Mouse (Mus musculus) liver, embryonic 11.5 days (tissue): ENCODE measurements around the gene Ing5. TPM values are rescaled to one million over a fixed set of nuclear protein-coding genes. Genes with fewer than 3 reads are reported as not detected.
"Not testable (repeated sequence)": the region's sequence is repeated elsewhere in the genome, so short reads cannot be mapped to it uniquely, and the experiment has no call there.

Source experiments
- ATAC-seq: fragments of 200-750 bp; cut with Nextera tagmentation; replicated peaks from 2 replicates; pipeline ENCODE4 v1.8.0; 2017; ENCODE audit warnings: moderate number of reproducible peaks, mild to moderate bottlenecking, moderate TSS enrichment, moderate library complexity; ENCODE audit not compliant: low FRiP score
- DNase-seq: peaks from one replicate; pipeline ENCODE4 v3.0.0-alpha.2; 2017; ENCODE audit warnings: low spot score
- H3K27ac ChIP-seq: fragments of 300-500 bp; sonication (generic); 2 replicates; pipeline ENCODE4 v1.5.1; 2014; ENCODE audit warnings: mild to moderate bottlenecking, low read depth, low read length, control low read depth
- H3K27me3 ChIP-seq: fragments of 300-500 bp; sonication (generic); replicated peaks from 2 replicates; pipeline ENCODE4 v1.6.1; 2014; ENCODE audit warnings: low read length, mixed read lengths; ENCODE audit not compliant: control insufficient read depth, insufficient read depth
- H3K36me3 ChIP-seq: fragments of 300-500 bp; sonication (generic); 2 replicates; pipeline ENCODE4 v1.6.1; 2014; ENCODE audit warnings: mild to moderate bottlenecking, low read length, moderate library complexity, mixed read lengths; ENCODE audit not compliant: control insufficient read depth, insufficient read depth
- H3K4me1 ChIP-seq: fragments of 300-500 bp; sonication (generic); replicated peaks from 2 replicates; pipeline ENCODE4 v1.6.1; 2014; ENCODE audit warnings: low read length, mixed read lengths; ENCODE audit not compliant: control insufficient read depth, insufficient read depth
- H3K4me2 ChIP-seq: fragments of 300-500 bp; sonication (generic); 2 replicates; pipeline ENCODE4 v1.6.1; 2014; ENCODE audit warnings: mild to moderate bottlenecking, control low read depth, moderate library complexity
- H3K4me3 ChIP-seq: fragments of 300-500 bp; sonication (generic); 2 replicates; pipeline ENCODE4 v1.5.1; 2014; ENCODE audit warnings: low read depth, low read length, control low read depth
- H3K9ac ChIP-seq: fragments of 300-500 bp; sonication (generic); 2 replicates; pipeline ENCODE4 v1.6.1; 2014; ENCODE audit warnings: low read depth, low read length, control low read depth
- H3K9me3 ChIP-seq: fragments of 300-500 bp; sonication (generic); 2 replicates; pipeline ENCODE4 v1.6.1; 2016; ENCODE audit warnings: low read length, inconsistent platforms, mixed read lengths; ENCODE audit not compliant: control insufficient read depth
- WGBS: fragments of 180-500 bp; shearing (Covaris S2); extraction: QIAGEN DNeasy Blood & Tissue Kit; methylation state at CpG from one replicate; pipeline ENCODE4 v1.1.7; 2014; 5-methylcytosine and 5-hydroxymethylcytosine counted together
- polyA plus RNA-seq: library from polyadenylated mRNA; unstranded; fragments of >200 nt; fragmentation: Nextera tagmentation; extraction: Ambion mirVana; gene quantifications from 2 replicates; pipeline ENCODE4 v1.2.1, GENCODE M21; 2014

Ing5 gene
- polyA plus RNA-seq, result 23.1 and 24.2 TPM in 2 replicates

GRCm38 (mm10) chr1:93803556-93804507 lies at the start of gene Ing5:
Gene Ing5 (plus strand): TSS chr1:93803965.
- H3K4me2 ChIP-seq, result peak within 1 kb of the TSS; percentile 77
- H3K36me3 ChIP-seq, result peaks cover 30% of the 10 kb centered on the region
- peak; percentile 99 for DNase-seq
- under 1% methylated on average over 88 of the region's 94 CpGs for WGBS
- H3K27ac ChIP-seq, result peak within 1 kb of the TSS; percentile 95
- peak; percentile 90 for ATAC-seq
- H3K4me3 ChIP-seq, result peak within 1 kb of the TSS; percentile 70
- H3K9ac ChIP-seq, result peak within 1 kb of the TSS; percentile 84
- no peaks in the 10 kb centered on the region for H3K27me3 ChIP-seq
- H3K4me1 ChIP-seq, result peaks cover 37% of the 10 kb centered on the region
- H3K9me3 ChIP-seq, result no peaks in the 10 kb centered on the region

- peak within 1 kb of the TSS; percentile 93 for H3K4me3 ChIP-seq
- DNase-seq, result peak; percentile 87
- H3K4me2 ChIP-seq, result peak within 1 kb of the TSS; percentile 97
- WGBS, result under 1% methylated on average over 87 of the region's 121 CpGs
- H3K36me3 ChIP-seq, result peaks cover 4% of the 10 kb centered on the region; the same call in 1 of the 2 replicates
- H3K27ac ChIP-seq, result peak within 1 kb of the TSS; percentile 83
- ATAC-seq, result peak; percentile 86
- H3K4me1 ChIP-seq, result peaks cover 18% of the 10 kb centered on the region
- H3K27me3 ChIP-seq, result no peaks in the 10 kb centered on the region
- H3K9ac ChIP-seq, result peak within 1 kb of the TSS; percentile 87
- no peaks in the 10 kb centered on the region for H3K9me3 ChIP-seq
Measured at GRCm38 (mm10) chr1:93754573-93755290, 49.0 kb upstream of the Ing5 start, which contains the start of gene Thap4. Gene Thap4 (minus strand): TSS chr1:93754864.

GRCm38 (mm10) chr1:93755291-93755610 lies 48.5 kb upstream of the Ing5 start:
- no peak for DNase-seq
- Histone ChIP-seq H3K4me3 (peak overlapping the region; percentile 93), H3K9ac (peak overlapping the region; percentile 87), H3K4me2 (peak overlapping the region; percentile 97), H3K27ac (peak overlapping the region; percentile 83), H3K27me3 (no peaks in the 10 kb centered on the region), H3K4me1 (peaks cover 18% of the 10 kb centered on the region), H3K36me3 (no peaks in the 10 kb centered on the region), H3K9me3 (no peaks in the 10 kb centered on the region)
- 1% methylated on average over 13 of the region's 13 CpGs for WGBS
- no peak; the same call in 1 of the 2 replicates for ATAC-seq

GRCm38 (mm10) chr1:93755618-93756017 lies 48.1 kb upstream of the Ing5 start:
- whole genome bisulfite sequencing, result 30% methylated on average over 7 of the region's 7 CpGs
- Histone ChIP-seq H3K27ac (peak overlapping the region; percentile 83), H3K9ac (peak overlapping the region; percentile 87), H3K4me3 (peak overlapping the region; percentile 93), H3K4me2 (peak overlapping the region; percentile 97), H3K9me3 (no peaks in the 10 kb centered on the region), H3K27me3 (no peaks in the 10 kb centered on the region), H3K4me1 (peaks cover 18% of the 10 kb centered on the region), H3K36me3 (no peaks in the 10 kb centered on the region)
- DNase-seq (no peak), ATAC-seq (no peak)

- Histone ChIP-seq H3K27me3 (no peaks in the 10 kb centered on the region), H3K4me1 (peaks cover 18% of the 10 kb centered on the region), H3K9me3 (no peaks in the 10 kb centered on the region), H3K4me3 (peak overlapping the region; percentile 93), H3K27ac (peak overlapping the region; percentile 19; the same call in 1 of the 2 replicates), H3K9ac (peak overlapping the region; percentile 87; the same call in 1 of the 2 replicates), H3K4me2 (peak overlapping the region; percentile 97), H3K36me3 (no peaks in the 10 kb centered on the region)
- ATAC-seq (no peak), DNase-seq (no peak)
Measured at GRCm38 (mm10) chr1:93756154-93756553, 47.6 kb upstream of the Ing5 start.

GRCm38 (mm10) chr1:93760076-93760475 lies 43.7 kb upstream of the Ing5 start:
- Histone ChIP-seq H3K9me3 (no peaks in the 10 kb centered on the region), H3K4me3 (no peak overlapping the region), H3K9ac (no peak overlapping the region), H3K4me1 (peaks cover 11% of the 10 kb centered on the region), H3K36me3 (no peaks in the 10 kb centered on the region), H3K27ac (no peak overlapping the region), H3K27me3 (no peaks in the 10 kb centered on the region), H3K4me2 (no peak overlapping the region)
- DNase-seq (no peak), ATAC-seq (no peak)
- 82% methylated on average over 1 of the region's 1 CpGs for WGBS

- H3K9ac ChIP-seq, H3K4me1 ChIP-seq, H3K27me3 ChIP-seq, H3K36me3 ChIP-seq, H3K4me2 ChIP-seq, H3K9me3 ChIP-seq, DNase-seq, H3K27ac ChIP-seq, H3K4me3 ChIP-seq: not testable (repeated sequence)
- WGBS, result 78% methylated on average over 3 of the region's 3 CpGs
- ATAC-seq, result 0 out of 2 replicates have a peak, but pooled peaks have one; percentile 40
Measured at GRCm38 (mm10) chr1:93763531-93763930, 40.2 kb upstream of the Ing5 start.

GRCm38 (mm10) chr1:93764871-93765591 lies 38.7 kb upstream of the Ing5 start:
- H3K4me3 ChIP-seq, result no peak overlapping the region
- no peak overlapping the region for H3K9ac ChIP-seq
- peaks cover 13% of the 10 kb centered on the region for H3K36me3 ChIP-seq
- H3K27ac ChIP-seq, result no peak overlapping the region
- H3K27me3 ChIP-seq, result no peaks in the 10 kb centered on the region
- no peaks in the 10 kb centered on the region for H3K4me1 ChIP-seq
- no peak for ATAC-seq
- DNase-seq, result no peak
- H3K4me2 ChIP-seq, result no peak overlapping the region
- no peaks in the 10 kb centered on the region for H3K9me3 ChIP-seq
- WGBS, result 86% methylated on average over 9 of the region's 9 CpGs
